Mouse (Mus musculus) small intestine, adult 2 months (tissue): ENCODE measurements around the gene Pex11b.

Experiments used
- CTCF ChIP-seq: fragments of 200-500 bp; IDR thresholded peaks from 2 replicates; pipeline ENCODE4 v1.5.1; 2012; ENCODE audit warnings: low read depth, mild to moderate bottlenecking, control low read depth, inconsistent platforms, low read length, moderate library complexity, mixed read lengths; ENCODE audit not compliant: insufficient replicate concordance, insufficient read length; ENCODE audit errors: extremely low read depth
- POLR2A ChIP-seq: fragments of 200-500 bp; IDR thresholded peaks from 2 replicates; pipeline ENCODE4 v1.6.1; 2012; ENCODE audit warnings: low read depth, mild to moderate bottlenecking, control low read depth, inconsistent platforms, low read length, moderate library complexity

GRCm38 (mm10) chr3:96632058-96632457 lies 3.1 kb upstream of the Pex11b start:
- no peak for TF ChIP-seq POLR2A
- no peak for TF ChIP-seq CTCF
